Mouse (Mus musculus): ENCODE results near the gene Chrna9. TPM values are rescaled to one million over a fixed set of nuclear protein-coding genes. Genes with fewer than 3 reads are reported as not detected.

Chrna9 gene
- total RNA-seq, 4 experiments from 2014 or later, result not detected

GRCm38 (mm10) chr5:65919904-65920303 is 14.8 kb upstream of the Chrna9 start:
- no peak for DNase-seq

- DNase-seq, result no peak
These were observed 13.9 kb upstream of the Chrna9 start for GRCm38 (mm10) chr5:65920701-65921426.

- DNase-seq, result no peak
These were observed 13.1 kb upstream of the Chrna9 start for GRCm38 (mm10) chr5:65921477-65922138.

- DNase-seq, result no peak
These were observed 8.1 kb upstream of the Chrna9 start for GRCm38 (mm10) chr5:65926666-65927065.

- no peak for DNase-seq
These were observed 5.6 kb upstream of the Chrna9 start for GRCm38 (mm10) chr5:65929162-65929561.

GRCm38 (mm10) chr5:65930171-65930570 is 4.5 kb upstream of the Chrna9 start:
- DNase-seq, result no peak

GRCm38 (mm10) chr5:65933258-65933657 is 1.5 kb upstream of the Chrna9 start:
- no peak for DNase-seq

- DNase-seq, result no peak
These were observed 957 bp upstream of the Chrna9 start for GRCm38 (mm10) chr5:65933764-65934163.

GRCm38 (mm10) chr5:65937011-65937726 is 2.4 kb downstream of the Chrna9 start:
- DNase-seq, result no peak

GRCm38 (mm10) chr5:65937998-65938715 is 3.4 kb downstream of the Chrna9 start:
- DNase-seq, result peak; percentile 67

GRCm38 (mm10) chr5:65941145-65941544 is 6.4 kb downstream of the Chrna9 start:
- no peak for DNase-seq

GRCm38 (mm10) chr5:65949822-65950221 is 15.1 kb downstream of the Chrna9 start:
- no peak for DNase-seq

GRCm38 (mm10) chr5:65950236-65950635 is 15.5 kb downstream of the Chrna9 start:
- no peak for DNase-seq

GRCm38 (mm10) chr5:65950679-65951512 is 16.2 kb downstream of the Chrna9 start:
- no peak for DNase-seq

GRCm38 (mm10) chr5:65951513-65951909 is 16.8 kb downstream of the Chrna9 start:
- no peak for DNase-seq

- DNase-seq, result no peak
These were observed 19.7 kb downstream of the Chrna9 start for GRCm38 (mm10) chr5:65954130-65955080.

GRCm38 (mm10) chr5:65955343-65956143 is 20.8 kb downstream of the Chrna9 start:
- DNase-seq, result peak; percentile 71

GRCm38 (mm10) chr5:65956144-65957008 is 21.7 kb downstream of the Chrna9 start:
- DNase-seq, result no peak

- no peak for DNase-seq
These were observed 23.9 kb downstream of the Chrna9 start for GRCm38 (mm10) chr5:65958597-65958996.

All from adrenal gland, adult 8-10 months (tissue).